Mouse (Mus musculus): ENCODE data around the gene 4921517D22Rik. TPM values are rescaled to one million over a fixed set of nuclear protein-coding genes. Genes with fewer than 3 reads are reported as not detected.

4921517D22Rik gene
- polyA plus RNA-seq, 1 experiment from 2014 or later = not detected

GRCm38 (mm10) chr13:59639368-59640177, 54.3 kb downstream of the 4921517D22Rik start:
- H3K4me2 ChIP-seq = peak overlapping the region; percentile 34
- H3K9me3 ChIP-seq (replicated peaks) = no peaks in the 10 kb centered on the region
- H3K27ac ChIP-seq = peak overlapping the region; percentile 76
- peaks cover 58% of the 10 kb centered on the region for H3K4me1 ChIP-seq
- ATAC-seq = peak; percentile 70
- H3K27me3 ChIP-seq (replicated peaks) = no peaks in the 10 kb centered on the region
- WGBS (ENCODE audit: insufficient replicate concordance) = 62% methylated on average over 16 of the region's 16 CpGs
- H3K36me3 ChIP-seq = peaks cover 85% of the 10 kb centered on the region
- H3K9ac ChIP-seq = peak overlapping the region; percentile 32
- no peak overlapping the region for H3K4me3 ChIP-seq

- no peak for ATAC-seq
- peaks cover 95% of the 10 kb centered on the region for H3K36me3 ChIP-seq
- 91% methylated on average over 7 of the region's 7 CpGs for WGBS (ENCODE audit: insufficient replicate concordance)
These were observed 56.1 kb downstream of the 4921517D22Rik start for GRCm38 (mm10) chr13:59637800-59638199.

More at GRCm38 (mm10) chr13:59637800-59638199, 56.1 kb downstream of the 4921517D22Rik start:
- H3K9ac ChIP-seq = no peak overlapping the region
- no peaks in the 10 kb centered on the region for H3K9me3 ChIP-seq (replicated peaks)
- no peaks in the 10 kb centered on the region for H3K27me3 ChIP-seq (replicated peaks)
- H3K4me3 ChIP-seq = no peak overlapping the region
- peaks cover 41% of the 10 kb centered on the region for H3K4me1 ChIP-seq
- no peak overlapping the region for H3K4me2 ChIP-seq
- H3K27ac ChIP-seq = no peak overlapping the region

Other genes with a start within 250 kb of the 4921517D22Rik start
- 12.1 and 13.2 TPM in 2 replicates for gene Agtpbp1, start 108.9 kb downstream of the 4921517D22Rik start, polyA plus RNA-seq (2016; fragmentation: Nextera tagmentation; extraction: Ambion mirVana)
- 35.5 and 37.2 TPM in 2 replicates for gene Naa35, start 108.8 kb downstream of the 4921517D22Rik start, polyA plus RNA-seq (2016; fragmentation: Nextera tagmentation; extraction: Ambion mirVana)
- 63.8 and 64.2 TPM in 2 replicates for gene Golm1, start 18.3 kb downstream of the 4921517D22Rik start, polyA plus RNA-seq (2016; fragmentation: Nextera tagmentation; extraction: Ambion mirVana)
- gene Spata31d1a, start 16.2 kb upstream of the 4921517D22Rik start, polyA plus RNA-seq (2016; fragmentation: Nextera tagmentation; extraction: Ambion mirVana) = 0.05 TPM in 1 of 2 replicates, not detected in the other
- gene Spata31d1b, start 18.2 kb upstream of the 4921517D22Rik start, polyA plus RNA-seq (2016; fragmentation: Nextera tagmentation; extraction: Ambion mirVana) = not detected in 2 replicates
- not detected in 2 replicates for gene Spata31d1d, start 37.6 kb upstream of the 4921517D22Rik start, polyA plus RNA-seq (2016; fragmentation: Nextera tagmentation; extraction: Ambion mirVana)
- not detected in 2 replicates for gene 1700014D04Rik, start 52.6 kb upstream of the 4921517D22Rik start, polyA plus RNA-seq (2016; fragmentation: Nextera tagmentation; extraction: Ambion mirVana)
- gene Isca1, start 75.7 kb upstream of the 4921517D22Rik start, polyA plus RNA-seq (2016; fragmentation: Nextera tagmentation; extraction: Ambion mirVana) = 216 and 223 TPM in 2 replicates
- gene Gm49354, start 88.1 kb upstream of the 4921517D22Rik start, polyA plus RNA-seq (2016; fragmentation: Nextera tagmentation; extraction: Ambion mirVana) = not detected in 2 replicates
- gene Tut7, start 129.0 kb upstream of the 4921517D22Rik start, polyA plus RNA-seq (2016; fragmentation: Nextera tagmentation; extraction: Ambion mirVana) = 66.3 and 74.4 TPM in 2 replicates